Mouse (Mus musculus): Measurements from ENCODE around the gene Zfp706. TPM values are rescaled to one million over a fixed set of nuclear protein-coding genes. Genes with fewer than 3 reads are reported as not detected.

Gene Zfp706
- polyA plus RNA-seq, 1 experiment from 2014 or later, result 417 TPM

GRCm38 (mm10) chr15:36995166-36995565, 12.4 kb downstream of the Zfp706 start:
- no peaks in the 10 kb centered on the region for H3K4me1 ChIP-seq (ENCODE audit: insufficient read depth)
- ATAC-seq (ENCODE audit: insufficient read depth), result no peak
- 94% methylated on average over 4 of the region's 4 CpGs for WGBS
- no peak overlapping the region for H3K4me3 ChIP-seq (ENCODE audit: low read depth, low read length)
- H3K4me2 ChIP-seq, result no peak overlapping the region
- H3K9me3 ChIP-seq (ENCODE audit: low read depth, low read length), result peaks cover 4% of the 10 kb centered on the region
- peaks cover 39% of the 10 kb centered on the region for H3K36me3 ChIP-seq (ENCODE audit: insufficient read depth)
- no peak for TF ChIP-seq CTCF (IDR thresholded peaks at IDR 0.05; ENCODE audit: low read depth)
- DNase-seq, result no peak
- no peak overlapping the region for H3K27ac ChIP-seq (ENCODE audit: low read depth)
- no peaks in the 10 kb centered on the region for H3K27me3 ChIP-seq (ENCODE audit: insufficient read depth, low read length)
- no peak overlapping the region for H3K9ac ChIP-seq

- Histone ChIP-seq H3K4me2 (no peak overlapping the region), H3K36me3 (ENCODE audit: insufficient read depth) (peaks cover 34% of the 10 kb centered on the region), H3K9ac (no peak overlapping the region), H3K9me3 (ENCODE audit: low read depth, low read length) (peaks cover 4% of the 10 kb centered on the region), H3K4me3 (ENCODE audit: low read depth, low read length) (no peak overlapping the region), H3K4me1 (ENCODE audit: insufficient read depth) (no peaks in the 10 kb centered on the region), H3K27me3 (ENCODE audit: insufficient read depth, low read length) (no peaks in the 10 kb centered on the region), H3K27ac (ENCODE audit: low read depth) (no peak overlapping the region)
- ATAC-seq (ENCODE audit: insufficient read depth), result no peak
- 57% methylated on average over 1 of the region's 1 CpGs for WGBS
- TF ChIP-seq CTCF (IDR thresholded peaks at IDR 0.05; ENCODE audit: low read depth), result no peak
- DNase-seq, result no peak
Measured at GRCm38 (mm10) chr15:36994665-36995064, 12.9 kb downstream of the Zfp706 start.

- Histone ChIP-seq H3K4me1 (ENCODE audit: insufficient read depth) (no peaks in the 10 kb centered on the region), H3K4me2 (no peak overlapping the region), H3K36me3 (ENCODE audit: insufficient read depth) (peaks cover 24% of the 10 kb centered on the region), H3K9me3 (ENCODE audit: low read depth, low read length) (peaks cover 4% of the 10 kb centered on the region), H3K4me3 (ENCODE audit: low read depth, low read length) (no peak overlapping the region), H3K9ac (no peak overlapping the region), H3K27ac (ENCODE audit: low read depth) (no peak overlapping the region), H3K27me3 (ENCODE audit: insufficient read depth, low read length) (no peaks in the 10 kb centered on the region)
- ATAC-seq (ENCODE audit: insufficient read depth), result no peak
- no peak for TF ChIP-seq CTCF (IDR thresholded peaks at IDR 0.05; ENCODE audit: low read depth)
- 75% methylated on average over 8 of the region's 8 CpGs for WGBS
- DNase-seq, result no peak
Measured at GRCm38 (mm10) chr15:36993435-36994178, 14.0 kb downstream of the Zfp706 start.

DNA sequence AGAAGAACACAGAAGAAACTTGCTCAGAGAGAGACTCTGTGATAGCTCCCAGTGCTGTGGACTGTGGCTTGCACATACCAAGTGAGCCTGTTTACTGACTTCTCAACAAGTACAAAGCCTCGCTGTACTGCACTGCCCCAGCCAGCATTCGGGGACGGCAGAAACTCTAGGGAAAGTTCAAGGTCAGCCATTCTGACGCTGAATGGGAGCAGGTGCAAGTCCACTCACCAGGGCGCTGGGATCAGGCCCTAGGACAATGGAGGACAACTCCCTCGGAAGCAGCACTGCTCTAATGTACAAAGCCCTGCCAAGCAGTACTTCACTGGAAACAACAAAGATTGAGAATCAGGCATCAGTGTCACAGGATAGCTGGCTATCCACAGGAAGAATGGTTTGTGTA, 16.2 kb downstream of the Zfp706 start:
- H3K36me3 ChIP-seq (ENCODE audit: insufficient read depth), result peaks cover 9% of the 10 kb centered on the region; the same call in 1 of the 2 replicates
- ATAC-seq (ENCODE audit: insufficient read depth) (no peak), DNase-seq (no peak)
- TF ChIP-seq CTCF (IDR thresholded peaks at IDR 0.05; ENCODE audit: low read depth), result no peak
- no peak overlapping the region for H3K4me3 ChIP-seq (ENCODE audit: low read depth, low read length)
- H3K27me3 ChIP-seq (ENCODE audit: insufficient read depth, low read length), result no peaks in the 10 kb centered on the region
- WGBS, result 52% methylated on average over 6 of the region's 6 CpGs
- H3K4me2 ChIP-seq, result no peak overlapping the region
- no peak overlapping the region for H3K27ac ChIP-seq (ENCODE audit: low read depth)
- no peak overlapping the region for H3K9ac ChIP-seq
- H3K4me1 ChIP-seq (ENCODE audit: insufficient read depth), result no peaks in the 10 kb centered on the region
- H3K9me3 ChIP-seq (ENCODE audit: low read depth, low read length), result no peaks in the 10 kb centered on the region

DNA sequence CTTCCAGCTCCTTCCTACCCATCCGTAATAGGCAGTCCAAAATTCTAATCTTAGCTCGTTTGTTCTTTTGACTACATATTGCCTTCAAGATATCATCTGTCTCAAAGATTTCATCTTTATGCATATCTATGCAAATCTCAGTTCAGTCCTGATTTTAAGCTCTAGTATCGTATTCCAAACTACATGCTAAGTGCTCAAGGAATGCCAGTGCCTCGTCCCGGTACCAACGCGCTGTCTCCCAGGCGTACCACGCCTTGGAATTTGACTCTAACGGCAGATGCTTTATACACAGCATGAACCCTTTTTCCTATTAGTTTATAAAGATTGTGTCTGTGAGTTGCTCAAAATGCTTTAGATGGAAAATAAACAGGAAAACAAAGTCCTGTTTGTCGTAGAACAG, 17.7 kb downstream of the Zfp706 start:
- Histone ChIP-seq H3K9me3 (ENCODE audit: low read depth, low read length) (no peaks in the 10 kb centered on the region), H3K9ac (no peak overlapping the region), H3K27ac (ENCODE audit: low read depth) (no peak overlapping the region), H3K4me3 (ENCODE audit: low read depth, low read length) (no peak overlapping the region), H3K4me1 (ENCODE audit: insufficient read depth) (no peaks in the 10 kb centered on the region), H3K36me3 (ENCODE audit: insufficient read depth) (peaks cover 4% of the 10 kb centered on the region; the same call in 1 of the 2 replicates), H3K27me3 (ENCODE audit: insufficient read depth, low read length) (no peaks in the 10 kb centered on the region), H3K4me2 (no peak overlapping the region)
- 82% methylated on average over 11 of the region's 11 CpGs for WGBS
- no peak for ATAC-seq (ENCODE audit: insufficient read depth)
- no peak for DNase-seq
- TF ChIP-seq CTCF (IDR thresholded peaks at IDR 0.05; ENCODE audit: low read depth), result no peak

DNA sequence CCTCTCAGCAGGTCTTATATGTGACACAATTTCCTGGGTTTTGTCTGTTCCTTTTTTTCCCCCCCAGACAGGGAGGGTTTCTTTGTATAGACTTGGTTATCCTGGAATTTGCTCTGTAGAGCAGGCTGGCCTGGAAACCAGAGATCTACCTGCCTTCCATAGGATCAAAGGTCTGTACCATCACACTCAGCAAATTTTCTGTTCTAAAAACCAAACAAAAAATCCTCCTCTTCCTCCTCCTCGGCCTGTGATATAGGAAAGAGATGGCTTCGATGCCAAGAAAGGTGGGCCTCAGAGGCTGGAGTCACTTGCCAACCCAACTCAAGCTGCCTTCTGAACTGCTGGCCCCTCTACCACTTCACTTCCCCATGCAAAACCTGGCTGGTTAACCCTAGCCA, 18.9 kb downstream of the Zfp706 start:
- Histone ChIP-seq H3K27ac (ENCODE audit: low read depth) (no peak overlapping the region), H3K9me3 (ENCODE audit: low read depth, low read length) (no peaks in the 10 kb centered on the region), H3K27me3 (ENCODE audit: insufficient read depth, low read length) (no peaks in the 10 kb centered on the region), H3K36me3 (ENCODE audit: insufficient read depth) (peaks cover 4% of the 10 kb centered on the region; the same call in 1 of the 2 replicates), H3K4me1 (ENCODE audit: insufficient read depth) (no peaks in the 10 kb centered on the region), H3K4me2 (no peak overlapping the region), H3K4me3 (ENCODE audit: low read depth, low read length) (no peak overlapping the region), H3K9ac (no peak overlapping the region)
- TF ChIP-seq CTCF (IDR thresholded peaks at IDR 0.05; ENCODE audit: low read depth), result no peak
- DNase-seq (no peak), ATAC-seq (ENCODE audit: insufficient read depth) (no peak)
- WGBS, result 79% methylated on average over 2 of the region's 2 CpGs

DNA sequence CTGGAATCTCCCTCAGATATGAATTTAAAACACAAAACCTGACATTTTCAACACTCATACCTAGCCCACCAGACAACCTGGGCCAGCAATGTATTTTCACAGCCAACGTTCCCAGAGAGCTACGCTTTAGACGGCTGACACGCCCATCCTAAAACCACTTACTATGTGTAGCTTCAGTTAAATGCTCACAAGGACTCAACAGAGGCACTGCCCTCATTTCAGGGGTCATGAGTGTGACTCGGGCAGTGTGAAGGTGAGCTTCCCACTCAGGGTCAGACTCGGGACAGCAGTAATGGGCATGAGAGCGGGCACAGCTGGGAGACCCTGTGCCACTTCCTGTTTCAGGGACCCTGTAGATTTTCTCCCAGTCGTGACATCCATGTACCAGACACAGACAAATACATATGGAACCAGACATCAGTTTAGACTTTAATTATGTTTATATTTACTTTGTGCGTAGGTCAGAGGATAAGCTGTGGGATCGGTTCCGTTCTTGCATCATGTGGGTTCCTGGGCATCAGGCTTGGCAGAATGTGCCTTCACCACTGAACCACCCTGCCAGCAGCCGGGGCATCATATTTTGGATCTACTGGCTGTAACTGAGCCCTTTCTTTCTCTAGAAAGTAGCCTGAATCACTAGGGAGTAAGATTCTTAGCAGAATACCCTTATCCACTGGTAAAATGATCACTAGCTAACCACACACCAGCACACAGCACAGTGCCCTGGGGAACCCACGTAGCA, 19.4 kb downstream of the Zfp706 start:
- H3K9ac ChIP-seq, result no peak overlapping the region

More for the DNA sequence above, 19.4 kb downstream of the Zfp706 start:
- no peak for DNase-seq
- Histone ChIP-seq H3K27me3 (ENCODE audit: insufficient read depth, low read length) (no peaks in the 10 kb centered on the region), H3K4me2 (no peak overlapping the region), H3K27ac (ENCODE audit: low read depth) (no peak overlapping the region), H3K36me3 (ENCODE audit: insufficient read depth) (peaks cover 4% of the 10 kb centered on the region; the same call in 1 of the 2 replicates), H3K9me3 (ENCODE audit: low read depth, low read length) (no peaks in the 10 kb centered on the region), H3K4me3 (ENCODE audit: low read depth, low read length) (no peak overlapping the region), H3K4me1 (ENCODE audit: insufficient read depth) (no peaks in the 10 kb centered on the region)
- WGBS, result 73% methylated on average over 13 of the region's 13 CpGs
- no peak for TF ChIP-seq CTCF (IDR thresholded peaks at IDR 0.05; ENCODE audit: low read depth)
- ATAC-seq (ENCODE audit: insufficient read depth), result no peak

All from lung, embryonic 14.5 days (tissue).